Mouse (Mus musculus): ENCODE measurements around the gene Wbp1. TPM values are rescaled to one million over a fixed set of nuclear protein-coding genes. Genes with fewer than 3 reads are reported as not detected.
A peak's percentile ranks its signal among the peaks of the same experiment; 100 is the strongest.
"Not testable (repeated sequence)": the region's sequence is repeated elsewhere in the genome, so short reads cannot be mapped to it uniquely, and the experiment has no call there.

Wbp1 gene
- polyA plus RNA-seq, 1 experiment from 2014 or later, result 87.2 TPM

DNA sequence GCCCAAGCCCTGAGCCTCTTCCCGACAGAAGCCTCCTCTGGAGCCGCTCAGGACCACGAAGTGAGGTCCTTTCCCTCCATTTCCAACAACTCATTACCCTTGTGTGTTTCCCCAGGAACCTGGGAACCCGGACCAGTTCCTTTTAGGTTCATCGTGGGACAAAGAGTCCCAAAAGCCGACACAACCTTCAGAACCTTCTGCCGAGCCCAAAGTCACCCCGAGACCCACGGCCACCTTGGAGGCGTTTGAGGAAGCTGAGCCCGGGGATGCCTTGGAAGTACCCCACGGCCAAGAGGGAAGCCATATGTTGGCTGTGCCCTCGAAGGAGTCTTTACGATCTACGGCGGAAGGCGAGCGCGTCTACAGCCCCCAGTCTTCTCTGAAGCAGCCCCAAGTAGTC is 40.1 kb upstream of the Wbp1 start:
- no peak for ATAC-seq (replicated peaks; ENCODE audit: insufficient number of reproducible peaks, low FRiP score, low TSS enrichment)
- no peak overlapping the region; the same call in 1 of the 2 replicates for H3K9ac ChIP-seq (ENCODE audit: low read depth, low read length)
- WGBS (ENCODE audit: insufficient replicate concordance), result 5% methylated on average over 19 of the region's 19 CpGs
- H3K4me1 ChIP-seq (ENCODE audit: control insufficient read depth, insufficient read depth, low read length), result peaks cover 15% of the 10 kb centered on the region
- no peaks in the 10 kb centered on the region for H3K9me3 ChIP-seq (replicated peaks; ENCODE audit: control insufficient read depth, low read length)
- peaks cover 29% of the 10 kb centered on the region for H3K27me3 ChIP-seq (ENCODE audit: control insufficient read depth, insufficient read depth, low read length)
- peak overlapping the region; percentile 43 for H3K4me3 ChIP-seq (ENCODE audit: low read depth, low read length)
- H3K36me3 ChIP-seq (ENCODE audit: control insufficient read depth, insufficient read depth, low read length), result no peaks in the 10 kb centered on the region
- no peak overlapping the region for H3K27ac ChIP-seq (ENCODE audit: low read depth, low read length)
- H3K4me2 ChIP-seq, result peak overlapping the region; percentile 76

DNA sequence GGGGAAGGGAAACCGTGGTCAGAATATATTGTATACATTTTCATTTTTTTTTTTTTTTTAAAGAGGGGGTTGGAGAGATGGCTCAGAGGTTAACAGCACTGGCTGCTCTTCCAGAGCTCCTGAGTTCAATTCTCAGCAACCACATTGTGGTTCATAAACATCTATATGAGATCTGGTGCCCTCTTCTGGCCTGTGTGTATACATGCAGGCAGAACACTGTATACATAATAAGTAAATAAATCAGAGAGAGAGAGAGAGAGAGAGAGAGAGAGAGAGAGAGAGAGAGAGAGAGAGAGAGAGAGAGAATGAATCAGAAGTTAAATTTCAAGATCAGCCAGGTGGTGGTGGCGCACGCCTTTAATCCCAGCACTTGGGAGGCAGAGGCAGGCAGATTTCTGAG is 38.1 kb upstream of the Wbp1 start:
- H3K9ac ChIP-seq (ENCODE audit: low read depth, low read length); H3K27ac ChIP-seq (ENCODE audit: low read depth, low read length); H3K9me3 ChIP-seq (replicated peaks; ENCODE audit: control insufficient read depth, low read length); H3K36me3 ChIP-seq (ENCODE audit: control insufficient read depth, insufficient read depth, low read length); H3K4me3 ChIP-seq (ENCODE audit: low read depth, low read length); H3K4me2 ChIP-seq; ATAC-seq (replicated peaks; ENCODE audit: insufficient number of reproducible peaks, low FRiP score, low TSS enrichment): not testable (repeated sequence)
- peaks cover 33% of the 10 kb centered on the region for H3K27me3 ChIP-seq (ENCODE audit: control insufficient read depth, insufficient read depth, low read length)
- peaks cover 14% of the 10 kb centered on the region for H3K4me1 ChIP-seq (ENCODE audit: control insufficient read depth, insufficient read depth, low read length)
- WGBS (ENCODE audit: insufficient replicate concordance), result 37% methylated on average over 3 of the region's 3 CpGs

DNA sequence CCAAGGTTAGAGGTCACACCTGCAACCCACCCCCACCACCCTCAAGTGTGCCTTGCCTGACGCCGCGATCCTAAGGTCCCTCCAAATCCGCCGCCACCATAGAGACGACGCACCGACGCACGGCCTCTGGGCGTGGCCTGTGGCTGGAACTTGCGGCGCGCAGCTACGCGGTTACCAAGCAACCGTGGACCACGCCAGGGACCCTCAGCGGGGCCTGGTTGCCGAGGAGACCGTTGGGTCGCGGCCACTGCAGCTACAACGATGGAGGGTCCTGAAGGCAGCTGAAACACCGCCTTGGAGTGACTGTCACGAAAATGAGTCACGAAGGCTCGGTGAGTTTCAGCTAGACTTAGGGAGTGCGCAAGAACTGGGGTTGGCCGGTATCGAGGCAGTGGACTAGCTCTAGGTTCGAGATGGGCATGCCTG is 34.9 kb upstream of the Wbp1 start, which contains the start of the genes Wdr54 and 1700003E16Rik:
TSS of gene Wdr54 (minus strand) at position 139 of the 426 bp plus-strand sequence.
TSS of gene 1700003E16Rik (plus strand) at position 146 of the 426 bp plus-strand sequence.
- Histone ChIP-seq H3K9me3 (replicated peaks; ENCODE audit: control insufficient read depth, low read length) (no peaks in the 10 kb centered on the region), H3K27ac (ENCODE audit: low read depth, low read length) (no peak within 1 kb of the TSS), H3K4me1 (ENCODE audit: control insufficient read depth, insufficient read depth, low read length) (peaks cover 5% of the 10 kb centered on the region), H3K9ac (ENCODE audit: low read depth, low read length) (peak within 1 kb of the TSS; percentile 59), H3K4me3 (ENCODE audit: low read depth, low read length) (peak within 1 kb of the TSS; percentile 58), H3K36me3 (ENCODE audit: control insufficient read depth, insufficient read depth, low read length) (peaks cover 6% of the 10 kb centered on the region; the same call in 1 of the 2 replicates), H3K27me3 (ENCODE audit: control insufficient read depth, insufficient read depth, low read length) (peaks cover 17% of the 10 kb centered on the region), H3K4me2 (peak within 1 kb of the TSS; percentile 87)
- ATAC-seq (replicated peaks; ENCODE audit: insufficient number of reproducible peaks, low FRiP score, low TSS enrichment), result peak; percentile 73
- WGBS (ENCODE audit: insufficient replicate concordance), result 2% methylated on average over 32 of the region's 32 CpGs

DNA sequence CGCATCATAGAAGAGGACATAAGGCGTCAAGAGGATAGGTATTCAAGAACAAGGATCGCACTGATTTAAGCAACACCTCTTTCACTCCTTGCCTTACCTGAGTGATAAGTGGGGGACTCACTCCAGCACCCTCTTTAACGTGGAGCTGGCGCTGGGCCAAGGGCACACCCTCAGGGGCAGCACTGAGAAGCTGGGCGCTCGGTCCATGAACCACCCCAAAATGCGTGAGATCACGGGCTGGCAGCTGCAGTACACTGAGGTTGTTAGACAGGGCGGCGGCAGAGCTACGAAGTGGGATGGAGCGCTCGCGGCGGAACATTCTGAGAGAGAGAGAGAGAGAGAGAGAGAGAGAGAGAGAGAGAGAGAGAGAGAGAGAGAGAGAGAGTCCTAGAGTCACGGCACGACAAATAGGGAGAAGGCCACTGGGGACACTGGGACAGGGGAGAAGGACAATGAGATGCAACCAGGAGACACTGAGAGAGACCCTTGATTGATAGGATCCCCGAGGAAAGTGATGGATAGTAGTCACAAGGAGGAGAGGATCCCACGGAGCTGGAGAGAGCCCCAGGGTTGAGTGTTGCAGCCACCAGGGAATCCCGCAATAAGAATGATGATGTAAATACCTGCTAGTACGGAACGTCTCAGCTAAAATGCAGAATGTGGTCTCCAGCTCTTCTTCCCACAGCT is 34.3 kb upstream of the Wbp1 start:
- peak overlapping the region; percentile 59 for H3K9ac ChIP-seq (ENCODE audit: low read depth, low read length)
- H3K36me3 ChIP-seq (ENCODE audit: control insufficient read depth, insufficient read depth, low read length), result peaks cover 6% of the 10 kb centered on the region; the same call in 1 of the 2 replicates
- no peak for ATAC-seq (replicated peaks; ENCODE audit: insufficient number of reproducible peaks, low FRiP score, low TSS enrichment)
- no peak overlapping the region for H3K27ac ChIP-seq (ENCODE audit: low read depth, low read length)
- H3K27me3 ChIP-seq (ENCODE audit: control insufficient read depth, insufficient read depth, low read length), result peaks cover 12% of the 10 kb centered on the region
- H3K9me3 ChIP-seq (replicated peaks; ENCODE audit: control insufficient read depth, low read length), result no peaks in the 10 kb centered on the region
- H3K4me3 ChIP-seq (ENCODE audit: low read depth, low read length), result peak overlapping the region; percentile 58
- WGBS (ENCODE audit: insufficient replicate concordance), result 8% methylated on average over 23 of the region's 23 CpGs
- H3K4me2 ChIP-seq, result peak overlapping the region; percentile 87
- peaks cover 10% of the 10 kb centered on the region for H3K4me1 ChIP-seq (ENCODE audit: control insufficient read depth, insufficient read depth, low read length)

DNA sequence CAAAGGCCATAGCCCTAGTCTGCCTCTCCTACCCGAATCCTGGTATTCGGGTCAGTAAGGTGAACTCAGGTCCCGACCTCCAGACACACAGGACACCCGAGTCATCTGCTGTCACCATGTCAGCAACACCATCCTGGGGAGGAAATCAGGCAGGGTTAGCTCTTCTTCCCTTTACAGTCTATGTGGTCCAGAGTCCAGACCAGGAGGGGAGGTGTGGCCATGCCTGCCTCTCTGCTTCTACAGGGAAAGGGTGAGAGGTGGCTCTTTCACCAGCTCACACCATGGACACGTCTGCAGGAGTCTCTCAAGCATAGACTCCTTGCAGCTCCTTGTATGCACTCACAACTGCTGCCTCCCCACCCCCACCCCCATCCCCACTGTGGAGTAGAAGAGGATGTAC is 32.1 kb upstream of the Wbp1 start:
- ATAC-seq (replicated peaks; ENCODE audit: insufficient number of reproducible peaks, low FRiP score, low TSS enrichment), result no peak
- Histone ChIP-seq H3K4me1 (ENCODE audit: control insufficient read depth, insufficient read depth, low read length) (peaks cover 12% of the 10 kb centered on the region), H3K27me3 (ENCODE audit: control insufficient read depth, insufficient read depth, low read length) (peaks cover 3% of the 10 kb centered on the region; the same call in 1 of the 2 replicates), H3K9me3 (replicated peaks; ENCODE audit: control insufficient read depth, low read length) (no peaks in the 10 kb centered on the region), H3K36me3 (ENCODE audit: control insufficient read depth, insufficient read depth, low read length) (peaks cover 6% of the 10 kb centered on the region; the same call in 1 of the 2 replicates), H3K27ac (ENCODE audit: low read depth, low read length) (no peak overlapping the region), H3K9ac (ENCODE audit: low read depth, low read length) (no peak overlapping the region), H3K4me2 (no peak overlapping the region), H3K4me3 (ENCODE audit: low read depth, low read length) (no peak overlapping the region)
- WGBS (ENCODE audit: insufficient replicate concordance), result 66% methylated on average over 5 of the region's 5 CpGs

DNA sequence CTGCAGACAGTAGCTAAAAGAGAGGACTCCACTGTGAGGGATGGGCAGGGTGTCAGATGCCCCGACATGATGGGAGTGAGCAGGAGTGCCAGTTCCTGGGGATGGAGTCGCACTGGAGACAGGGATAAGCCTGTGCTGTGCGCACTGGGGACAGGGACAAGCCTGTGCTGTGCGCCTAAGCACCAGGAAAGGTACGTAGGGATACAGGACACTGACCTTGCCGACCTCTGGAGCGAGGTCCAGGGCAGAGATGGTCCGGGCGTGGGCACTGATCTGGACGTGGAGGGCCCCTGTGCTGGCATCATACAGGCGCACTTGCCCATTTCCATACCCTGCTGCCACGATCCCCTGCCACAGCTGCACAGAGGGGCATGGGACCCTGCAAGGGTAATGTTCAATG is 31.7 kb upstream of the Wbp1 start:
- no peak overlapping the region for H3K4me2 ChIP-seq
- no peak overlapping the region for H3K27ac ChIP-seq (ENCODE audit: low read depth, low read length)
- peaks cover 6% of the 10 kb centered on the region; the same call in 1 of the 2 replicates for H3K36me3 ChIP-seq (ENCODE audit: control insufficient read depth, insufficient read depth, low read length)
- no peak for ATAC-seq (replicated peaks; ENCODE audit: insufficient number of reproducible peaks, low FRiP score, low TSS enrichment)
- no peak overlapping the region for H3K9ac ChIP-seq (ENCODE audit: low read depth, low read length)
- peaks cover 3% of the 10 kb centered on the region; the same call in 1 of the 2 replicates for H3K27me3 ChIP-seq (ENCODE audit: control insufficient read depth, insufficient read depth, low read length)
- H3K4me1 ChIP-seq (ENCODE audit: control insufficient read depth, insufficient read depth, low read length), result peaks cover 12% of the 10 kb centered on the region
- H3K4me3 ChIP-seq (ENCODE audit: low read depth, low read length), result no peak overlapping the region
- H3K9me3 ChIP-seq (replicated peaks; ENCODE audit: control insufficient read depth, low read length), result no peaks in the 10 kb centered on the region
- WGBS (ENCODE audit: insufficient replicate concordance), result 85% methylated on average over 12 of the region's 12 CpGs

DNA sequence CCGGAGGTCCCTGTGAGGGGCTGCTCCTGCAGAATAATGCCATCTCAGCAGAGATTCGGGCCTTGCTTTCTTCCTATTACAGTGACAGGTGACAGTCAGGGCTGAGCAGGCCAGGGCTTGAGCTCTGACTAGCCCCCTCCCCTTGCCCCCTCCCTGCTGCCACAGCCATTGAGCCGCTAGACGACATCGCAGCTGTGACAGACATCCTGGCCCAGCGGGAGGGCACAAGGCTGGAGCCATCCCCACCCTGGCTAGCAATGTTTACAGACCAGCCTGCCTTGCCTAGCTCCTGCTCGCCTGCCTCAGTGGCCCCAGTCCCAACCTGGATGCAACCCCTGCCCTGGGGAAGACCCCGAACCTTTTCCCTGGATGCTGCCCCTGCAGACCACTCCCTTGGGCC is 30.4 kb upstream of the Wbp1 start:
- no peak overlapping the region for H3K4me2 ChIP-seq
- WGBS (ENCODE audit: insufficient replicate concordance), result 14% methylated on average over 8 of the region's 8 CpGs

DNA sequence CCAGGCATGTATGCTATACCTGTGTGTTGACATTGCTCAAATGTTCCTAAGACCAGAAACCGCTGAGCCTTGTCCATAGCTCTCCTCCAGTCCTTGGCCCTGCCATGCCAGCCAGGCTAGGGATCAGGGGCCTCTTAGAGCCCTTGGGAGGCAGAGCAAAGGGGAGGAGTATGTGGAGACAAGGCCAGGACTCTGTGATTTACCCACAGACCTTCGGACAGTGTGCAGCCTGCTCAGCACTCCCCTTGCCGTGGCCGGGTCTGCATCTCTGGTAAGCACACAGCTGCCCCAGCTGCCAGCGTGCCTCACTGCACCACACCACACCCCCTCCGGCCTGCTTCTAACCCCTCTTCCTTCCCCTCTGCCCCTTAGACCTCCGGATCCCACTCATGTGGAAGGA is 25.9 kb upstream of the Wbp1 start:
- Histone ChIP-seq H3K4me2 (no peak overlapping the region), H3K36me3 (ENCODE audit: control insufficient read depth, insufficient read depth, low read length) (peaks cover 3% of the 10 kb centered on the region; the same call in 1 of the 2 replicates), H3K9ac (ENCODE audit: low read depth, low read length) (no peak overlapping the region), H3K9me3 (replicated peaks; ENCODE audit: control insufficient read depth, low read length) (no peaks in the 10 kb centered on the region), H3K4me3 (ENCODE audit: low read depth, low read length) (no peak overlapping the region), H3K4me1 (ENCODE audit: control insufficient read depth, insufficient read depth, low read length) (peaks cover 18% of the 10 kb centered on the region), H3K27ac (ENCODE audit: low read depth, low read length) (no peak overlapping the region), H3K27me3 (ENCODE audit: control insufficient read depth, insufficient read depth, low read length) (no peaks in the 10 kb centered on the region)
- no peak for ATAC-seq (replicated peaks; ENCODE audit: insufficient number of reproducible peaks, low FRiP score, low TSS enrichment)
- WGBS (ENCODE audit: insufficient replicate concordance), result 56% methylated on average over 7 of the region's 7 CpGs

More for the DNA sequence above, 30.4 kb upstream of the Wbp1 start:
- no peak overlapping the region for H3K4me3 ChIP-seq (ENCODE audit: low read depth, low read length)
- no peaks in the 10 kb centered on the region for H3K9me3 ChIP-seq (replicated peaks; ENCODE audit: control insufficient read depth, low read length)
- H3K9ac ChIP-seq (ENCODE audit: low read depth, low read length), result peak overlapping the region; percentile 23
- peaks cover 12% of the 10 kb centered on the region for H3K4me1 ChIP-seq (ENCODE audit: control insufficient read depth, insufficient read depth, low read length)
- ATAC-seq (replicated peaks; ENCODE audit: insufficient number of reproducible peaks, low FRiP score, low TSS enrichment), result no peak
- H3K36me3 ChIP-seq (ENCODE audit: control insufficient read depth, insufficient read depth, low read length), result peaks cover 8% of the 10 kb centered on the region; the same call in 1 of the 2 replicates
- peaks cover 3% of the 10 kb centered on the region; the same call in 1 of the 2 replicates for H3K27me3 ChIP-seq (ENCODE audit: control insufficient read depth, insufficient read depth, low read length)
- H3K27ac ChIP-seq (ENCODE audit: low read depth, low read length), result no peak overlapping the region

Measured in heart, embryonic 11.5 days (tissue).